Mouse (Mus musculus) heart, postnatal 0 days (tissue): ENCODE measurements around the gene Tcn2.

Source experiments
- CTCF ChIP-seq: IDR thresholded peaks from 2 replicates; pipeline ENCODE4 v1.5.1; 2016; ENCODE audit warnings: antibody characterized with exemption, control low read depth, low read depth
- EP300 ChIP-seq: IDR thresholded peaks from 2 replicates; pipeline ENCODE4 v1.6.1; 2016; ENCODE audit warnings: antibody characterized with exemption, low read depth

- TF ChIP-seq CTCF: no peak
- peak; percentile 92 for TF ChIP-seq EP300
Measured at GRCm38 (mm10) chr11:3963610-3964415, 31.9 kb upstream of the Tcn2 start, which contains the start of gene Pes1.
